Mouse (Mus musculus): ENCODE measurements around the gene Anapc15-ps.

- no peak for TF ChIP-seq POLR2A (IDR thresholded peaks at IDR 0.05; ENCODE audit: borderline replicate concordance, low read depth, low read length)
- no peak for TF ChIP-seq CTCF (IDR thresholded peaks at IDR 0.05; ENCODE audit: low read depth, low read length)
Measured at GRCm38 (mm10) chr10:95631568-95631967, 41.7 kb downstream of the Anapc15-ps start.
